Mouse (Mus musculus) heart, adult 8-10 months (tissue): ENCODE measurements around the gene Npas3. TPM values are rescaled to one million over a fixed set of nuclear protein-coding genes. Genes with fewer than 3 reads are reported as not detected.
"Not testable (repeated sequence)": the region's sequence is repeated elsewhere in the genome, so short reads cannot be mapped to it uniquely, and the experiment has no call there.

ENCODE experiments used
- DNase-seq: peaks from one replicate; pipeline ENCODE4 v3.0.0; 2022; ENCODE audit warnings: low spot score
- total RNA-seq, 4 experiments: library from RNA; stranded (reverse); gene quantifications; 2 replicates each; pipeline ENCODE4 v1.2.4; 2022

The Npas3 gene
- under 1 TPM; 0.05 to 0.20 (median 0.17) TPM for total RNA-seq

DNA sequence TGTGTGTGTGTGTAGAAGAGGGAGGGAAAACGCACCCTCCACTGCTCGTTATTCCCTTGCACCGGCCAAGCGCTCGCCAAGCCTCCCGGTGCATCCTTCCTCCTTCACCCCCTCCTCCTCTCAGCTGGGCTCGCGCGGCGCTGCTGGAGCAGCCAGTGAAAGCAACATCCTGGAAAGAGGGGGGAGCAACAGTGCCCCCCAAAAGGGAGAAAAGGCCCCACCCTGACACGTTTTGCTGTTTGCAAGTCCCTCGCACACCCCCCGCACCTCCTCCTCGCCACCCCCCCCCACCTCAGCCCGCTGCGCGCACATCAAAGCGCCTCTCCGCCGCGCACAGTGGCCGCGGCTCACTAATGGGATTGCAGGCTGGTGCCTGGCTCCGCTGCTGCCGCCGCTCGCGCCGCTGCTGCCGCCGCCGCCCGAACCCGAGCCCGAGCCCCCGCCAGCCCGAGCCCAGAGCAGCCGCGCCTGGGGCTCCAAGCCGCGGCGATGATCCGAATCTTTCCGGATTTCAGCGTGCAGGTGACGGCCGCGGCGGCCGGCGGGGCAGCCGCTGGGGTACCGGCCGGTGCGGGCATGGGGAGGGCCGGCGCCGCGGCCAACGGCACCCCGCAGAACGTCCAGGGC is at the start of gene Npas3:
Gene Npas3, plus strand, starts transcription at position 577 of the 627 bp plus-strand sequence.
- no peak for DNase-seq

GRCm38 (mm10) chr12:53217141-53217540 is 31.3 kb upstream of the Npas3 start:
- DNase-seq, result no peak

- no peak for DNase-seq
These were observed 25.7 kb upstream of the Npas3 start for GRCm38 (mm10) chr12:53222742-53223141.

GRCm38 (mm10) chr12:53227356-53227755 is 21.1 kb upstream of the Npas3 start:
- DNase-seq, result no peak

DNA sequence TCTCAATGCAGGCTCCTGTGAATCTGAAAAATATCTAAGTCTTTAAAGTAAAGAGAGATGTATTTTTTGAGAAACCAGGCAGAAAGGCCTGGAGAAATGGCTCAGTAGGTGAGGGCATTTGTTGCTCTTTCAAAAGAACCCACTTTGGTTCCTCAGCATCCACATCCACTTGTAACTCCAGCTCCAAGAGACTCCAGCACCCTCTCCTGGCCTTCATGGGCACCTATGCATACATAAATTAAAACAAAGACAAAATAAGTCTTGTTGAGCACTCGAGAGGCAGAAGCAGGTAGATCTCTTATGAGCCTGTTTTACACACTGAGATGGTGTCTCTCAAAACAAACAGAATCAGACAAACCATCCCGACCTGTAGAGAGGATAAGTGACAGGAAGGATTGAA is 19.1 kb upstream of the Npas3 start:
- DNase-seq, result no peak

DNA sequence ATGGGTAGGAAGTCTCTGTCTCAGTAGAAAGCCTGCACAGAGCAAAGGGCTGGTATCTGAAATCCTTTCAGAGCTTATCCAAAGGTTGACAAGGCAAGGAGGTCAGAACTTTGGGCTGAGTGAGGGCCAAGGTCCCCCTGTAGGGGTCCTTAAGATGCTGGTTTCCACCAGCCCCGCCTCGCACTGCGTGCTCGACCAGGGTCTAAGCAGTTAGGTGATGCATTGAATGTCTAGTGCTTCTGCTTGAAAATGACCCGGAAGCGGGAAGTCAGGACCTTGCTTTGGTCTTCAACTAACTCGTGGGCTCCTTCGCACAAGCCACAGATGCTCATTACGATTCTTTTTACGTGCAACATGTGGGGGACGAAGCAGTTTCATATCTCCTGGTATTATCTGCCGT is 2.3 kb upstream of the Npas3 start:
- no peak for DNase-seq

GRCm38 (mm10) chr12:53246581-53247490 is 1.6 kb upstream of the Npas3 start:
- DNase-seq, result no peak

DNA sequence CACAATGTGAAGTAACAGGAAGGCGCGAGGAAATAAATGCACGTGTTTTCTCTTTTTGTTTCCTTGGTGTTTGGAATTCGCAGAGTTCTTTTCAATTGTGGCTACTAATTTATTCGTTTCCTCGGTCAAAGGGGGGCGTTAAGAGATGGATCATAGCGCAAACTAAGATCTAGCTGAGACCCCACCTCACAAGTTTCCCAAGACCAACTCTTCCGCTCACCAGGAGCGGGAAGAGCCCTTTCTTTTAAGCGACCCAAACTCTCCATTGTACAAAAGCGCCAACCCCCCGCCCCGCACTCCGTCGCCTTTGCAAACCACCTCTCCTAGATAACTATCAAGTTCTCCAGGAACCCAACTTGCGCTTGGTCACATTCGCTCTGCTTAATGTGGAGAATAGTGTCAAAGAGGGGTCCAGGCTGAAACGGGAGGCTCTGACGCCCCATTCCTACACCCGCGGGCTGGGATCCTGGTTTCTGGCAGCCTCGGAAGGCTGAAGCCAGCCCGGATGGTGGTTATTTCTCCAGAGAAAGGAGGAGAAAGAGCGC is 914 bp upstream of the Npas3 start:
- DNase-seq, result no peak

DNA sequence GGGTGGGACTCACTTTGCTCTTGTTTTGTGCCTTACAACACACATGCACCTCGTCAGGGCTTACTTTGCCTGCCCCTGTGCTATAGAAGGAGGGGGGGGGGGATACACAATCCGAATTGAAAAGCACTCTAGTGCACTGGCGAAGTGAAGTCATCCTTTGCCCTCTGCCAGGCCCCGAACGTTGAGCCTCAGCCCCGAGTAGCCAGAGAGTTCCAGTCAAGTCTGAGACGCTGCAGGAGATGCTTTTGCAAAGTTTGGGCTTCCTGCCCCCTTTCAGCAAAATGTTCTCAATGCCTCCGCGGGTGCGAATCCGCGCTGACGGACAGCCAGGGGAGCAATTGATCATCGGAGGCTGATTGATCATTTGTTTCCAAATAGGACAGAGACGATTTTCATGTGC is 319 bp downstream of the Npas3 start:
- no peak for DNase-seq

DNA sequence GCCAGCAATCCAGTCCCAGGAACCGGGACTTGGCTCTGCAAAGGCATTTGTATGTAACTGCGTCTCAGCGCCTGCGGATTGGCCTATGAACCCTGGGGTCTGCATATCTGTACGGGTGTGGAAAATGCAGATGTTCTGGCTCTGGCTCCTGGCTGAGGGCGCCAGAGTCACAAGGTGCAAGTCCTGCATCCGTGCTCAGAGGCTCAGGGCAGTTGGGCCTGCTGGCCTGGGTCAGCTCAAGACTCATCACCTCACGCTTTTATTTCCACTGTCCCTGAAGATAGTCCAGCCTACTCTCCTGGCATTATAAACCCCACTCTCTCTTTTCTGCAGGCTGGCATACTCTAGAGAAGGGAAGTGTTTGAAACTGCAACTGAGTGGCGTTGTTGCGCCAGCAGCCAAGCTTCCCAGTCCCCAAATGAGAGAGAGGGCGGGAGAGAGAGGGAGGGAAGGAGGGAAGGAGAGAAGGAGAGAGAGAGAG is 3.3 kb downstream of the Npas3 start:
- no peak for DNase-seq

DNA sequence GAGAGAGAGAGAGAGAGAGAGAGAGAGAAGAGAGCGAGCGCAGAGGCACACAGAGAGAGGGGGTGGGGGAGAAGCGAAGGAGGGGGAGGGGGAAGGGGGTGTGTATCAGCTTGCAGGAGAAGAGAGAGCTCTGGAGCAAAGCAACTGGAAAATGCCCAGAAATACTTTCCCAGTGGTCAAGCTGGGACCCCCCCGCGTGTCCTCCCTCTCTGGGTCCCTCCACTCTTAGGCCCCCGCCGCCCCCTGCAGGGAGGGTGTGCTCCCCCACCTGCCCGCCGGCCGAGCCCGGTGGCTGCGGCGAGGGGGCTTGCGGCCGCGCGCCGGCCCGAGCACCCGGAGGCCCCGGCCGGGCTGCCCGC is 3.7 kb downstream of the Npas3 start:
- no peak for DNase-seq

- no peak for DNase-seq
These were observed 4.3 kb downstream of the Npas3 start for GRCm38 (mm10) chr12:53252572-53253422.

DNA sequence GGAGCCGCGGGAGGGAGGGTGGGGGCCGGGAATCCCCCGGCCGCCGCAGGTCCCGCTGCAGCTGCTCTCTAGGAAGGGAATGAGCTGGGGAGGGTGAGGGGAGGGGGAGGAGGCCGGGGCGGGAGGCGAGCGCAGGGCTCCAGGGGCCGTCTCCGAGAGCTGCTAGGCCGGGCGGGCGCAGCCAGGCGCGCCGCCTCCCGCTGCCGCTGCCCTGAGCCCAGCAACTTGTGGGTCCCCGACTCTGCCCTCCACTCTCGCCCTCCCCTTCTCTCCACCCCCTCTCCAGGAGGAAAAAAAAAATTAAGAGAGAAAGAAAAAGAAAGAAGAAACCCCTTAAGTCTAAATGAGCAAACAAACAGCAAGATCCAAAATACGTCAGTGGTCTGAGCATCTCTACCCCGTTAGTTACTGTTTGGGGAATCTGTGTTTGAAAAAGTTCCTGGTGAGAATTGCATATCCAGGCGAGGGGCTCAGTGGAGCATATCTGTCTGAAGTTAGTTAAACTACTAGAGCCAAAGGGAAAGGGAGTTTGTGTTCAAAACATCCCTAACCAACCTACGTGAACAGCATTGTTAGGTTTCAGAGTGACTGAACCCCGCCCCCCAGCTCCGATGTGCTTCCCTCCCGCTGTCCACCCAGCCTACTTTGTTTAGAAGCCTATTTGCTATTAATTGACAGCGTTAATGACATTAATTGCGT is 5.1 kb downstream of the Npas3 start:
- no peak for DNase-seq

DNA sequence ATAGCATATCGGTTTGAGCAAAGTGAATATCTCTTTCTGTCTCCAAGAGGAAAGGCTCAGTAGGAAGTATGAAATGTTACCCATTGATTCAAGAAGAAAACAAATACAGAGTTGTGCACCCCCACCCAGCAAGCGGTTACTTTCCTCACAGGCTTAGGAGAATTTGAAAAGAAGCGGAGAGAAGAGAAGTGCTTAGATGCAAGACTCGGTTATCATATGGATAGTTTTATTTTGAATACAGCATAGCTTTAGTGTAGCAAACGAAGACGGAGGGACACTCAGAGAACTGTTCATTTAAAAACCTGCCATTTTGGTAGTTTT is 5.6 kb downstream of the Npas3 start:
- no peak for DNase-seq

DNA sequence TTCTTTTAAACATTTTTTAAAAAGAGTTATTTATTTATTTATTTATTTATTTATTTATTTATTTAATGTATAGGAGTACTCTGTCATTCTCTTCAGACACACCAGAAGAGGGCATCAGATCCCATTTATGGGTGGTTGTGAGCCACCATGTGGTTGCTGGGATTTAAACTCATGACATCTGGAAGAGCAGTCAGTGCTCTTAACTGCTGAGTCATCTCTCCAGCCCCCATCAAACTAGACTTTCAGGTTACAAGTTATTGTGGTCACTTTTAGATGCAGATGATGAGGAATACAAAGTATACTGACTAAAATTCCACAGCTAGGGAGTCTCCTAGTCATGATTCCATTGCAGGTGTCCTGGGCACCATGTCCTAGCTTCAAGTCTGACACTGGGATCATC is 26.0 kb downstream of the Npas3 start:
- DNase-seq, result not testable (repeated sequence)

DNA sequence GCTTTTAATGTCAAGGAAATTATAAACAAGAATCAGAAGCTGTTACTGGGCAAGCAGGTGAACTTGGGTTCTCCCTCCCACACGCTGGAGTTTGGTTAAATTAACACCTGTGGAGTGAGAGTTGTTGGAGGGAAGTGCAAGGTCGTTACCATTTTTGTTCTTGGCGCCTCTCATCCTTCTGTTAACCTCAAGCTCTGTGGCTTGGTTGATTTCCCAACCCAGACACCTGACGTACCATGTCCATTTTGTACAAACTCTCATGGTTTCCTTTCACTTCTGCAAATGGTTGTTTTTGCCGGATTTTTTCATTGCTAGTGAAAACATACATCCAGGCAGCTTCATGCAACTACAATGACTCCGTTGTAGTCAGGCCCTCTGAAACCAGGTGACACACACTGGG is 28.9 kb downstream of the Npas3 start:
- DNase-seq, result no peak

DNA sequence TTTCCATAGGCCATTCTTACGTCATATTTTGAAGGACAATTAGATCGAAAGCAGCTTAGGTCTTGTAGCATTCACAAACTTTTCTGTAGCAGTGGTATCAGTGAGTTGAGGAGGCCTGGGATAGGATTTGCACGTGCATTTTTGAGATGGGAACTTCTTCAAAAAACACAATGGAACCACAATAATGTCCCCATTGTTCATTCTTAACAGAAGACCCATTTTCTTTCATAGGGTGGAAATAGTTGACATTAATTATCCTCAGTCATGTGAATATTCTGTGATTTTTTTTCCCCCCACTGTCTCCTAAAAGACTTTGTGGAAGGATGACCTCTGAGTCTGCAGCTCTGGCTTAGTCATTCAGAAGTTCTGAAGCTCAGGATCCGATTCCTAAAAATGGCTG is 41.9 kb downstream of the Npas3 start:
- DNase-seq, result no peak

GRCm38 (mm10) chr12:53290846-53291245 is 42.4 kb downstream of the Npas3 start:
- no peak for DNase-seq

GRCm38 (mm10) chr12:53292010-53292409 is 43.5 kb downstream of the Npas3 start:
- DNase-seq, result no peak

DNA sequence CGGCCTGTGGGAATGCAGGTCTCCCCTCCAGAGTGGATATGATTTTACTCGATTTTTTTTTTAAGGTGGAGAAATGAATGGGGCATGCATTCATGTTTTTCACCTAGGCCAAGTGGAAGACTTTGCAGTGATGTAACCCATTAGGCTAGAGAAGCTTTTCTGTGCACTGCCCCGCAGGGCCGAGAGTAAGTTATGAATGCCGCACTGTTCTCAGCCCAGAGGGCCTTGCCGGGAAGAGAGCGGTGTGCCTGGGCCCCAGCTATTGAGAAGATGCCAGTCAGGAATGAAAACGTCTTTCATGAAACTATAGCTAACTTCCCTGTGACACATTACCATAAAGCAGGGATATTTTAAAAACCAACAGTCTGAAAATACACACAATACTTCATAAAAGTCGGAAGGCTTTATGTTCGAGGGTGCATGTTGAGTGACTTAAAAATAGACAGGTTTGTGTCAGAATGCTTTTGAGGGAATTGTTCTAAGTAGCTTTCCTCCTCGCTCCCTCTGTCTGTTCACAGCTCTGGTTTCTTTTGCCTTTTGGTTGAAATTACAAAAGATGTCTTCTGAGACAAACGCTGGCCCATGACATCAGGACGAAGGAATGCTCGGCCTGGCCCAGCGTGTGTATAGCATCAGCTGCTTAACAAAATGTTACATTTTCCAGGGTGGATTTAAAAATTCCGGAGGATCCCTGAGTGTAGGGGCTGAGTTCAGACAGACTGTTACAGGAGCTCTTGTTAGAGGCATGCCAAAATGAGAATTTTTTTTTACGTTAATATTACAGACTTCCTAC is 44.2 kb downstream of the Npas3 start:
- DNase-seq, result no peak

DNA sequence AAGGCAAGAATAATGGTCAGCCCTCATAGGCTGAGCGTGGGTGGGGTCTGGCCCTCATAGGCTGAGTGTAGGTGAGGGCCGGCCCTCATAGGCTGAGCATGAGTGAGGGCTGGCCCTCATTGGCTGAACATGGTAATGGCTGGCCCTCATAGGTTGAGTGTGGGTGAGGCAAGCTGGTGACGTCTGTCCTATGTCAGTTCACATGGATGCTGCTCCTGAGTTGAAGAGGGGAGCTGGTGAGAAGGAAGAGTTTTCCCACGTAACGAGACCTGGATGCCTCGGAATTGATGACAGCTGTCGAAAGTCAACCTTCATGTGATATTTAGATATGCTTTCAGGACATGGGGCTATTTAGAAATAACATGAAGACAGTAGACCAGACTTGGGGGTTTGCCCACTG is 45.5 kb downstream of the Npas3 start:
- DNase-seq, result no peak
